Mouse (Mus musculus) kidney, adult 2 months (tissue): ENCODE measurements around the gene Slf2.

Source experiments
- CTCF ChIP-seq: fragments of 200-500 bp; conservative IDR thresholded peaks from 2 replicates; pipeline ENCODE4 v1.5.1; 2011; ENCODE audit warnings: low read depth, mild to moderate bottlenecking, control low read depth, low read length, moderate library complexity, mixed read lengths; ENCODE audit not compliant: insufficient read depth, insufficient read length
- POLR2A ChIP-seq: fragments of 200-500 bp; IDR thresholded peaks from one replicate; pipeline ENCODE4 v1.6.1; 2011; ENCODE audit warnings: low read depth, low read length, control low read depth

DNA sequence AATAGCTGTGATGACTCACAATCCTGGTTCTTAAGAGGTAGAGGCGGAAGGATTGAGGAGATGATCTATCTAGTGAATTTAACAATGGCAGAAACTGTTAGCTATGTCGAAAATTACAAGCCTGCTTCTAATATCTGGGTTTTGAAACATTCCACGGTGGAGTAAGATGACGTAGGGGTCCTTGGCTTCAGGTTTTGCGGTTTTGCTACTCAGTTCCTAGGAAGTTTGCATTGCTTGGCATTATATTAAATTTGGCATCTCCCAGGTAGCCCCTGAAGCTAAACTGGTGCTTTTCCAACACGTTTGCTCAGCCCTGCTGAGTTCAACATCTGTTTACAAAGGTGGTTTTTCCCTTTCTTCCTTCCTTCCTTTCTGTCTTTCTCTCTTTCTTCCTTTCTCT is 4.2 kb upstream of the Slf2 start:
- TF ChIP-seq CTCF (no peak), POLR2A (no peak)
